Mouse (Mus musculus) embryo, embryonic 11.5 days (tissue): Measurements from ENCODE around the gene Slc50a1.

Source experiments
- DNase-seq: peaks from one replicate; pipeline ENCODE4 v3.0.0-alpha.2; 2012; ENCODE audit warnings: low read depth, low spot score

Slc50a1 gene

GRCm38 (mm10) chr3:89232614-89233013, 37.8 kb downstream of the Slc50a1 start:
- DNase-seq, result no peak

- DNase-seq, result no peak
Measured at GRCm38 (mm10) chr3:89231772-89232275, 38.5 kb downstream of the Slc50a1 start.

- no peak for DNase-seq
Measured at GRCm38 (mm10) chr3:89231345-89231744, 39.0 kb downstream of the Slc50a1 start.

DNA sequence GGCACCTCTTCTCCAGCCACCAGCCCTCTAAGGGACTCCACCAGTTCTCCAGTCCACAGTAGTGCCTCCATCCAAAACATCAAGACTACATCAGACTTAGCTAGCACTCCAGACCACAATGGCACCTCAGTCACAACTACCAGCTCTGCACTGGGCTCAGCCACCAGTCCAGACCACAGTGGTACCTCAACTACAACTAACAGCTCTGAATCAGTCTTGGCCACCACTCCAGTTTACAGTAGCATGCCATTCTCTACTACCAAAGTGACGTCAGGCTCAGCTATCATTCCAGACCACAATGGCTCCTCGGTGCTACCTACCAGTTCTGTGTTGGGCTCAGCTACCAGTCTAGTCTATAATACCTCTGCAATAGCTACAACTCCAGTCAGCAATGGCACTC, 39.8 kb downstream of the Slc50a1 start:
- DNase-seq, result no peak

DNA sequence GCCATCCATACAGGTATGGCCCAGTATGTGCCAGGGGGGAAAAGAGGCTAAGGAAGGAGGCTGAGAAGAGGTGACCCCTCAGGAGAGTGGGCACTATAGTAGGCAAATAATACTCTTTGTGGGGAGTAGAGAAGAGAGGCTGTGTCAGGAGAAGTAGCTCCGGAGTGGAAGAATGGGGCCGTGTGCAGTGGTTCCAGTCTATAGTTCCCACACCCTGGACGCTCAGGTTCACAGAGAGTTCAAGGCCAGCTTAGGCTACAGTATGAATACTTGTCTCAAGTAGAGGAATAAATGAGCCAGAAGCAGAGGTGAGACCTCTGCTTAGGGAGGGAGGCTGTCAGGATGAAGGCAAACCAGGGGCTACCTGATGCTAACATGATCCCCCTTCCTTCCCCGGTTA, 41.1 kb downstream of the Slc50a1 start:
- DNase-seq, result no peak

GRCm38 (mm10) chr3:89228836-89229235, 41.5 kb downstream of the Slc50a1 start, which contains the start of gene Muc1:
TSS of gene Muc1 (plus strand) at chr3:89229057.
- no peak for DNase-seq

DNA sequence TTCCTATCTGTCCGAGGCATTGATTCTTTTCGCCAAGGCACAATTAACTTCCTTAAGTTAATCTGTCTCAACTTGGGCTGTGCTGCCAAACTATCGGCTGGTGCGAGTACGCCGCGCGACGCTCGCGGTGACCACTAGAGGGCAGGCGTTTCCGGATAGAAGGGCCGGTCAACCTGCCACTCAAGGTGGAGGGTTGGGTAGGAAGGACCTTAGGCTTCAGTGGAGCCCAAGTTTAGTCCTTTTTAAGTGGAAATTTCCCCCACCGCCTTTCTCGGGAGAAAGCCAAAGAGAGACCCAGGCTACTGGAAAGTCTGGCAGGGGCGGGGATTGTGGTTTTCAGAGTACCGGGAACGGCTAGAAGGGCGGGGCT, 42.2 kb downstream of the Slc50a1 start:
- DNase-seq, result no peak

DNA sequence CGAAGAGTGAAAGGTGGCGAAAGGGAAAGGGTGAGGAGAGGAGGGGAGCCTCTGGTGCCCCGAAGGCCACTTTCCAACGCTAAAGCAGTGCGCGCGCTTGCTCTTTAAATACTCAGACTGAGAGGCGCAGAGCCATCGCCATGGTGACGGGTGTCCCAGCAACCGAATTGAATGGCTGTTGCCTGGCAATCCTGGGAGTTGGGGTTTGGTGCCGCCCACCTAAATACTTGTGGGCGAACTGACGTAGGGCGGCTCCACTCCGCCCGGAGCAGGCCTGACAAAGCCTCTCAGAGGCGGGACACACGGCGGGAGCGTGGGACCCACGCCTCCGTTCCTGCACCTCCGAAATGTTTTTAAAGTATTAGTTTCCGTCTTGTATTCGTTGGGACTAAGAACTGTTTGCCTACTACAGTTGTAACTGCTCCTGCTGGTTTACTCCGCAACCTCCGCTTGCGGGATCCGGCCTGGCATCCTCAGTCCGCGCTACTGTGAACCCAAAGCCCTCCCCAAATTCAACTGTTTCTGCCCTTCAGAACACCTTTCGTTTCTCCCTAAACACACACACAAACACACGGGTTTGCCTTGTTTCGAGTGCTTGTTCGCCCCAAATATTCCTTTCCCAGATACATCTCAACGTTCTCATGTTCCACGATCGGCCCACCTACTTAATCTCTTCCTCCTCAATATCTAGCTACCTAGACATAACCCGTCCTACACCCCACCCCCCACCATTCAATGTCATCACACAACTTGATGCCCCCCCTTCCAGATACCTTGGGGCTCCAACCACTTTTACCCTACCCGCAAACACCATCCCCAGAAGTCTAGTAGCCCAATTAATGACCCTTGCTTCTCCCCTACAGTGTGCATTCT, 42.8 kb downstream of the Slc50a1 start:
- peak; percentile 84 for DNase-seq

- DNase-seq, result no peak
Measured at GRCm38 (mm10) chr3:89226900-89227299, 43.5 kb downstream of the Slc50a1 start, which contains the start of gene Mtx1. TSS of gene Mtx1 (minus strand) at chr3:89227088.

DNA sequence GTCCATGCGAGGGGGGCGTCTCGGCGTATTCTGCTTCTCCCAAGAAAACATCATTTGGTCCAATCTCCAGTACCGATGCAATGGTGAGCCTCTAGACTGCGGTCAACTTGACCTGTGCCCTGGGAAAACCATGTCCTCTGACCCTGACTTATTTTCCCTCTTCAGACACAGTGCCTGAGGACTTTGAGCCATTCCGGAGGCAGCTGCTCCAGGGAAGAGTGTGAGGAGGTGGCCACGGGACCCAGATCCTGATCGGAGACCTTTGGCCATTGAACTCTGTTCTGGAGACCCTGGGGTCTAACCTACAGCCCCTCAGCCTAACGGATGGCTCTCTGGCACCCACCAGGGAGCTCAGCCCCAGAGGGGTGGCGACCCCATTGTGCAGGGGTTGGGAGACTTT, 44.0 kb downstream of the Slc50a1 start:
- DNase-seq, result no peak

GRCm38 (mm10) chr3:89225918-89226317, 44.5 kb downstream of the Slc50a1 start:
- DNase-seq, result no peak

- DNase-seq, result no peak
Measured at GRCm38 (mm10) chr3:89225321-89225815, 45.0 kb downstream of the Slc50a1 start.

DNA sequence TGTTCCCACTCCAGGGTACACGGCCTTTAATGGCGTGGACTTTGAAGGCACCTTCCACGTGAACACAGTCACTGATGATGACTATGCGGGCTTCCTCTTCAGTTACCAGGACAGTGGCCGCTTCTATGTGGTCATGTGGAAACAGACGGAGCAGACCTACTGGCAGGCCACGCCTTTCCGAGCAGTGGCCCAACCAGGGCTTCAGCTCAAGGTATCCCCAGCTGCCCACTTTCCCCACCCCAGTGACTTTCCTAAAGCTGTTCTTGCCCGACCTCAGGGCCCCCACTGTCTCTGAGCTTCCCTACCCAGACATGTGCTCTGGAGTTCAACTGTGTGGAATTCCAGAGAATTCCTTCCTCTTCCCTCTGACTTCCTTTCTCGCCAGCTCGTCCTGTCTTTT, 45.6 kb downstream of the Slc50a1 start:
- DNase-seq, result no peak

- no peak for DNase-seq
Measured at GRCm38 (mm10) chr3:89221167-89221566, 49.2 kb downstream of the Slc50a1 start.

DNA sequence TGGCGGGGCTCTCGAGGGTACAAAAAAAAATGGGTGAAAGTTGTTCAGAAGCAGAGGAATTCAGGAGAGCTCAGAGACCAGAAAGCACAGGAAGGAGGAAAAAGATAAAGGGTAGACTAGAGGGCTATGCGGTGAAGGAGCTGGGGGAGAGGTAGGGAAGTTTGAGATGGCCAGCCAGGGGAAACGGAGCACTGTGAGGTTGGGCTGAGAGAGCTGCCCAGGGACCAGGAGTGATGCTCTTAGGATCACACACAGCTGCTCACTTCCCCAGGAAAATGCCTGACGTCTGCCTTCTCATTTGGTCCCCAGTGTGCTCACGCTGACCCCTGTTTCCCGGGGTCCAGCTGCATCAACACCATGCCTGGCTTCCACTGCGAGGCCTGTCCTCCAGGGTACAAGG, 50.8 kb downstream of the Slc50a1 start:
- no peak for DNase-seq

DNA sequence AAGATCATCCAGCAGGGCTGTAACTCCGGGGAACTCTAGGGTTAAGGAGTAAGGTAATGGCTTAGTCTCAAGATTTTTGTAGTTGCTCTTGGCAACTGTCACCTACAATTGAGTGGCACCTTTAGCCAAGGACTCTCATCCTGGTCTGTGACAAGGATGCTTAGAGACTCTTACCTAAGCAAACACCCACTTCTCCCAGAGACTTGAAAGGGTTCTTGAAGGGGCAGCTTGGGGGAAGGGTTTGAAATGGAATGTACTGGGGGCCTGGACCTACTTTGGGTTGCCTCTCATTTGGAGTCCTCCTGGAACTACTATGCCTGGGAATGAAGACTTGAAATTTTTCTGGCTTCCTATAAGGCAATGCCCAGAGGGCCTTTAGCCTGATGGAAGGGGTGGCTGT, 52.1 kb downstream of the Slc50a1 start:
- DNase-seq, result no peak
